Mouse (Mus musculus) liver, postnatal 0 days (tissue): ENCODE data around the gene Pogk. TPM values are rescaled to one million over a fixed set of nuclear protein-coding genes. Genes with fewer than 3 reads are reported as not detected.

Experiments
- ATAC-seq: fragments of 200-750 bp; cut with Nextera tagmentation; 2 replicates; pipeline ENCODE4 v1.8.0; 2017; ENCODE audit warnings: mild to moderate bottlenecking, moderate library complexity
- DNase-seq: peaks from one replicate; pipeline ENCODE4 v3.0.0-alpha.2; 2016
- H3K27ac ChIP-seq: fragments of 300-500 bp; sonication (generic); 2 replicates; pipeline ENCODE4 v1.5.1; 2014; ENCODE audit warnings: antibody characterized with exemption, moderate library complexity, mild to moderate bottlenecking, low read depth
- H3K27me3 ChIP-seq: fragments of 300-500 bp; sonication (generic); 2 replicates; pipeline ENCODE4 v1.6.1; 2014; ENCODE audit warnings: low read length, control low read depth, mixed read lengths; ENCODE audit not compliant: insufficient read depth
- H3K36me3 ChIP-seq: fragments of 300-500 bp; sonication (generic); replicated peaks from 2 replicates; pipeline ENCODE4 v1.6.1; 2014; ENCODE audit warnings: mild to moderate bottlenecking, control low read depth, low read length, moderate library complexity, mixed read lengths; ENCODE audit not compliant: insufficient read depth
- H3K4me1 ChIP-seq: fragments of 300-500 bp; sonication (generic); 2 replicates; pipeline ENCODE4 v1.6.1; 2014; ENCODE audit warnings: antibody characterized with exemption, mild to moderate bottlenecking, control low read depth; ENCODE audit not compliant: insufficient read depth
- H3K4me2 ChIP-seq: fragments of 300-500 bp; sonication (generic); 2 replicates; pipeline ENCODE4 v1.6.1; 2014; ENCODE audit warnings: low read depth, mild to moderate bottlenecking, low read length, moderate library complexity, mixed read lengths
- H3K4me3 ChIP-seq: fragments of 300-500 bp; sonication (generic); 2 replicates; pipeline ENCODE4 v1.5.1; 2014; ENCODE audit warnings: low read depth, low read length
- H3K9ac ChIP-seq: fragments of 300-500 bp; sonication (generic); replicated peaks from 2 replicates; pipeline ENCODE4 v1.6.1; 2014; ENCODE audit warnings: mild to moderate bottlenecking, moderate library complexity
- H3K9me3 ChIP-seq: fragments of 300-500 bp; sonication (generic); 2 replicates; pipeline ENCODE4 v1.6.1; 2016; ENCODE audit warnings: mild to moderate bottlenecking, control low read depth, low read length, mixed read lengths
- CTCF ChIP-seq: sonication (generic); IDR thresholded peaks from 2 replicates; pipeline ENCODE4 v1.5.1; 2016; ENCODE audit warnings: antibody characterized with exemption, low read depth
- EP300 ChIP-seq: IDR thresholded peaks from 2 replicates; pipeline ENCODE4 v1.6.1; 2016; ENCODE audit warnings: antibody characterized with exemption, low read depth, mild to moderate bottlenecking
- WGBS: fragments of 180-500 bp; shearing (Covaris S2); extraction: QIAGEN DNeasy Blood & Tissue Kit; methylation state at CpG from one replicate; pipeline ENCODE4 v1.1.7; 2014; ENCODE audit not compliant: insufficient replicate concordance; 5-methylcytosine and 5-hydroxymethylcytosine counted together
- polyA plus RNA-seq: library from polyadenylated mRNA; unstranded; fragments of >200 nt; fragmentation: Nextera tagmentation; extraction: Ambion mirVana; gene quantifications from 2 replicates; pipeline ENCODE4 v1.2.1, GENCODE M21; 2015

Gene Pogk
- polyA plus RNA-seq, 1 experiment from 2014 or later = 0.72 TPM

GRCm38 (mm10) chr1:166395661-166396060, 14.0 kb downstream of the Pogk start:
- no peaks in the 10 kb centered on the region for H3K9me3 ChIP-seq
- peaks cover 43% of the 10 kb centered on the region for H3K36me3 ChIP-seq
- no peak for DNase-seq
- no peaks in the 10 kb centered on the region for H3K27me3 ChIP-seq
- H3K4me2 ChIP-seq = no peak overlapping the region
- H3K4me3 ChIP-seq = no peak overlapping the region
- no peak overlapping the region for H3K9ac ChIP-seq
- TF ChIP-seq CTCF (no peak), EP300 (no peak)
- H3K27ac ChIP-seq = no peak overlapping the region
- no peaks in the 10 kb centered on the region for H3K4me1 ChIP-seq
- 80% methylated on average over 5 of the region's 5 CpGs for WGBS
- no peak for ATAC-seq

GRCm38 (mm10) chr1:166394770-166395169, 14.9 kb downstream of the Pogk start:
- Histone ChIP-seq H3K36me3 (peaks cover 47% of the 10 kb centered on the region), H3K9me3 (no peaks in the 10 kb centered on the region), H3K4me2 (no peak overlapping the region), H3K4me3 (no peak overlapping the region), H3K27me3 (no peaks in the 10 kb centered on the region), H3K27ac (no peak overlapping the region), H3K4me1 (no peaks in the 10 kb centered on the region), H3K9ac (no peak overlapping the region)
- no peak for DNase-seq
- ATAC-seq = no peak
- WGBS = 57% methylated on average over 4 of the region's 4 CpGs
- TF ChIP-seq EP300 (no peak), CTCF (no peak)

DNA sequence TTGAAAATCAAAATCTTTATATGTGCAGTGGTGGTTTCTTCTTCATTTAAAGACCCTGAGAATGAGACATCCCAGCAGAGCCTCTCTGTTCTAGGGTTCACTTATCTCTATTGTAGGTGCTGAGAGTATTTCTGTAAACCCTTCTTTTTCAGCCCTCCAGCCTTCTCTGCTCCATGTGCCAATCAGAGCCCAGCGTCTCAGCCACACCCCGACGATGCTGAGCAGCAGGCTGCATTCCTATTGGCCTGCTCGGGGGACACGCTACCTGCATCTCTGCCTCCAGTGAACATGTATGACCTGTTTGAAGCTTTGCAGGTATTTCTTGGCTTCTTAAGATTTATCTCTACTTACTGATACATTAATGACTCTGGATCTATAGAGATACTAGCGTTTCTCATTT, 18.0 kb downstream of the Pogk start:
- H3K27ac ChIP-seq = no peak overlapping the region
- no peaks in the 10 kb centered on the region for H3K4me1 ChIP-seq
- no peak for DNase-seq
- TF ChIP-seq EP300 (no peak), CTCF (no peak)
- no peak overlapping the region for H3K4me2 ChIP-seq
- H3K9ac ChIP-seq = no peak overlapping the region
- H3K4me3 ChIP-seq = no peak overlapping the region
- WGBS = 90% methylated on average over 6 of the region's 6 CpGs
- ATAC-seq = no peak
- H3K36me3 ChIP-seq = peaks cover 66% of the 10 kb centered on the region
- H3K9me3 ChIP-seq = no peaks in the 10 kb centered on the region
- no peaks in the 10 kb centered on the region for H3K27me3 ChIP-seq

DNA sequence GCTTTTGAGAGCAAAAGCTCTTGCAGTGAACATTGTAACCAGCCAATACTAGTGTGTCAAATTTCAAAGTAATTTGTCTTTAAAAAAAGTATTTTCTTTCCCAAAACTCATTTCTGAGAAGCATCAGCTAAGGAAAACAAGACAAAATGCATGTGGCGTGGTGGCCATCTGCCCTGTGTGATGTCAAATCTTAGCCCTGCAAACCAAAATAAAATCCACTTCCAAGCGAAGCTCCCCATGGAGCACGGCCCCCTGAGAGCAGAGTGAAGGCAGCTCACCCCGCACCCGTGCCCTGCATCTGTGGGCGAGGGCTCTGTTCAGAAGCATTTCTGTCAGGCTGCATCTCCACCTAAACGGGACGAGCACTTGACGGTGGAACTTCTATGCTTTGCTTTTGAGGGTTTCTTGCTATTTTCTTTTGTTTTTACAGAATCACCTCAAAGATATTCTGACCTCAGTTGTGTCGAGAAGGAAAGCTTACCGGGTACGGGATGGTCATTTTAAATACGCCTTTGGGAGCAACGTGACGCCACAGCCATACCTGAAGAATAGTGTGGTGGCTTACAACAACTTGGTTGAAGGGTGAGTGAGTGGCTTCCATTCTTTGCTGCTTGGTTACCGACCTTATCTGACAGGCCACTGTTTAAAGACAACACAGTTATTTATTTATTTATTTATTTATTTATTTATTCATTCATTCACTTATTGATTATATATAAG, 20.1 kb downstream of the Pogk start:
- H3K27ac ChIP-seq = no peak overlapping the region
- peaks cover 83% of the 10 kb centered on the region for H3K36me3 ChIP-seq
- DNase-seq (no peak), ATAC-seq (no peak)
- no peak overlapping the region for H3K9ac ChIP-seq
- 88% methylated on average over 16 of the region's 16 CpGs for whole genome bisulfite sequencing
- H3K4me1 ChIP-seq = no peaks in the 10 kb centered on the region
- H3K27me3 ChIP-seq = no peaks in the 10 kb centered on the region
- H3K9me3 ChIP-seq = no peaks in the 10 kb centered on the region
- TF ChIP-seq CTCF (no peak), EP300 (no peak)
- no peak overlapping the region for H3K4me2 ChIP-seq
- no peak overlapping the region for H3K4me3 ChIP-seq

DNA sequence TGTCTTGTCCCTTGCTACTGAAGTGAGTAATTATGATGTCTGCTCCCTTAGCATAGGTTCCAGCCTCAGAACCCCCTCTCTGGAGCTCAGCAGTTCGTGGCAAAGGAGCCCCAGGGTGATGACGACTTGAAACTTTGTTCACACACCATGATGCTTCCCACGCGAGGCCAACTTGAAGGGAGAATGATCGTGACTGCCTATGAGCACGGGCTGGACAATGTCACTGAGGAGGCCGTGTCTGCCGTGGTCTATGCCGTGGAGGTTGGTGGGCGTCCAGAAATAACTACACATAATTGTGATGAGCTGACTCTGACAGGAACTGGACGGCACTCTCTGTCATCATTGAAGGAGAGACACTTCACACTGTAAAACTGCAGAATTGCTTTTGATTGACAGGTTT, 21.2 kb downstream of the Pogk start:
- Histone ChIP-seq H3K36me3 (peaks cover 79% of the 10 kb centered on the region), H3K27me3 (no peaks in the 10 kb centered on the region), H3K4me3 (no peak overlapping the region), H3K27ac (no peak overlapping the region), H3K4me1 (no peaks in the 10 kb centered on the region), H3K9ac (no peak overlapping the region), H3K4me2 (no peak overlapping the region), H3K9me3 (no peaks in the 10 kb centered on the region)
- 88% methylated on average over 11 of the region's 11 CpGs for WGBS
- DNase-seq (no peak), ATAC-seq (no peak)
- TF ChIP-seq EP300 (no peak), CTCF (no peak)

DNA sequence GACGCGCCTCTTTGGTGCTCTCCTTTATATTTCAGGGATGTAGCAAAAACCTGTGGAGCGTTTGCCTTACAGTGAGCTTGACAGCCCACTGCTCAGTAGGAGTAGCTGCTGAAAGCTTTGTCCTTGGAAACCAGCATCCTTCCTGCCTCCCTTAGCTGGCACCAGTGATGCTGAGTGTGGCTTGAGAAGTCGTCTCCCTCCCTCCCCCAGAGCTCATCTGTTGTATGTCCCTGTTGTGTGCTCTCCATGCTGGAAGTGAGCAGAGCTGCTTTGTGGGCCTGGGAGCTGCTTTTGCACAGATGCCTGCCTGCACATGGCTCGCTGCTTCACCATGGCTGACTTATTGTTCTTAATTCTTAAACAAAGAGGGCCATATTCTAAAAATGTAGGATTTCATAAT, 24.2 kb downstream of the Pogk start:
- TF ChIP-seq CTCF (no peak), EP300 (no peak)
- H3K4me1 ChIP-seq = peaks cover 11% of the 10 kb centered on the region
- H3K36me3 ChIP-seq = peaks cover 59% of the 10 kb centered on the region
- H3K27ac ChIP-seq = no peak overlapping the region
- H3K27me3 ChIP-seq = no peaks in the 10 kb centered on the region
- no peak overlapping the region for H3K9ac ChIP-seq
- no peak overlapping the region for H3K4me2 ChIP-seq
- 86% methylated on average over 5 of the region's 5 CpGs for WGBS
- H3K9me3 ChIP-seq = no peaks in the 10 kb centered on the region
- ATAC-seq (no peak), DNase-seq (no peak)
- H3K4me3 ChIP-seq = no peak overlapping the region
